Mouse (Mus musculus): ENCODE measurements around the gene Agbl1.
"Not testable (repeated sequence)": the region's sequence is repeated elsewhere in the genome, so short reads cannot be mapped to it uniquely, and the experiment has no call there.

Agbl1 gene

DNA sequence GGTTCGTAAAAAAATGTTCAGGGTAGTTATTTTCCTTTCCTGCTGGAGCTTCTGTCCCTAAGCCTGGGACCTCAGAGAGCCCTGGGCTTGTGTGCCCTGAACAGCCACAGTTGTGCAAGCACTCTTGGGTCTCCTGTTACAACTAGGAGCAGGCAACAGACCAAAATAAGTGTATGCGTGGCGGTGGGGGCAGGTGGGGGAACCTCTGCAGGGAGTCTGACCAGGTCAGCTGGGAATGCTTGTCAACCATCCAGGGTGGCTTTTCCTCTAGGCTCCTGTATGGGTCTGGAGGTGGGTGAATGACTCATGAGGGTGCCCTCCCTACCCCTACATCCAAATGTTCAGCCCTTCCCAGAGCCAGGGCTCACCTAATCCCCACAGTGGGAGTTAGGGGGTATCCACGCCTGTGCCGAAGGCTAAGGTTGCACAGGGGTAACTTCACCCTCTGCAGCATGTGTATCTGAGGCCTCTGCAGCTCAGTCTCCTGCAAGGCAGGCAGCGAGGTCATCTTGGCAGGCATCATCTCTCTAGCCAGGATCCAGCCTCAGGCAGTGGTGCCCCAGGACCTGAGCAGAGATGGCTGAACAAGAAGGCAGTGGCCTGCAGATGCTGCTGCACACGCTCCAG is at the start of gene Agbl1:
TSS of gene Agbl1 (plus strand) at position 577 of the 627 bp plus-strand sequence.
- DNase-seq (ENCODE audit: low spot score) = no peak

DNA sequence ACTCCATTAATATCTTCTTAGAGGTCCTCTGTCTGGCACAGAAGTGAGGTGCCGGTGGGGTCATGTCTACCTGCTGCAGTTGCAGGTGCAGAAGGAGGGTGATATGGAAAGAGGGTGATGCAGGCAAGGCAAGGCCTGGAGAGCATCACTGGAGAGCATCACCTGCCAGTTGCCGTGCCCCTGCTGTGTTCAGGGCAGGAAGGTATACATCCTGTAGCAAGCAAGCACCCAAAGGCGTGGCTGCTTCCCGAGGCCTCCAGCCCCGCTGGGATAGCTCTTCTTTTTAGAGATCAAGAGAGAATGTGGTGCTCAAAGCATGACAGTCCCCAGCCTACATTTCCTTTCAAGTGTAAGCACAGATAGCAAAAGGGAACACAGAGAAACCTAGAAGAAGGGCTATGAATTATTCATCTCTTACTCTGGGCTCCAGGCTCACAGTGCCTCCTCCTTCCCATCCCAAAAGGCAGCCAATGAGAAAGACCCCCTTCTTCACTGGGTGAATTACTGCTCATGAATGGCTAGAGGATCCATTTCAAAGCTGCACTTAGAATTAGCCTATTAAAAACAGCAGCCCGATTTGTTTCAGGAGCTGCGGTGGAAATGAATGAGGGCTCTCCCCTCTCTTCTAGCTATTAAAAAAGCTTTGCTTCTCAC is 44.6 kb upstream of the Agbl1 start:
- peak; percentile 64 for DNase-seq (ENCODE audit: low spot score)

DNA sequence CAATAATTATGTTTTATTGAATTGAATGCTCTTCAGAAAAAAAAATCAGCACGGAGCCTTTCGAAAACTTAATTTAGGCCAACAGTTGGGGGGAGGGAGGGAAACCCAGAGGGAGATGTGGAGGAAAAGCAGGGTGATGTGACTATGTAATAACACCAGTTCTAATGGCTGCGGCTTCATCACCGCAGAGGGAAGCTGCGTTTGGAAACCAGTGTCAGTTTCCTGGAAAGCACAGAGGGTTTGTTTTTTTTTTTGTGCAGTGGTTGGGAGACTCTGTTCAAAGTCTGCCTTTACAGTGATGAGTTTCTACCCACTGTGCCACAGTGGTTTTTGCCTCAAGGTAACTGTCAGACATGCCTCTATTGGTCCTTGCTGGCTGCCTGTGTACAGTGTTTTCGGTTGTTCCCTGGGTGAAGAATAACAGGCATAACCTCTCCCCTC is 44.0 kb upstream of the Agbl1 start:
- peak; percentile 72 for DNase-seq (ENCODE audit: low spot score)

DNA sequence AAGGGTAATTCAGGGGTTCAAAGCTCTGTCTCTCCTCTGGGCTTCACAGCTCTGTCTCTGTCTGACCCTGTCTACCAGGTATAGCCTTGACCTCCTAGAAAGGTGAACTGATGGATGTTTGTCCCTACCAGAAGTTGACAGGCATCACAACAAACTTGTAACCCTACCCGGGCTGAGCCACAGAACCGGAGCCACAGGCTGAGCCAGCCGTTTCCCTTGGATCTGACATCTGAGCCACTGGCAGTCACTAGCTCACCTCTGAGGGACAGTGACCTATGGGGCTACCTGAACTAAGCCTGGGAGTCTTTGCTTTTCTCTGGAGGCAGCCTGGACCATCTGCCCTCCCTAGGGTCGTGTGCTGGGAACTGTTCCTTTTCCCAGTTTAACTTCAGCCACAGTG is 11.1 kb upstream of the Agbl1 start:
- DNase-seq (ENCODE audit: low spot score) = no peak

DNA sequence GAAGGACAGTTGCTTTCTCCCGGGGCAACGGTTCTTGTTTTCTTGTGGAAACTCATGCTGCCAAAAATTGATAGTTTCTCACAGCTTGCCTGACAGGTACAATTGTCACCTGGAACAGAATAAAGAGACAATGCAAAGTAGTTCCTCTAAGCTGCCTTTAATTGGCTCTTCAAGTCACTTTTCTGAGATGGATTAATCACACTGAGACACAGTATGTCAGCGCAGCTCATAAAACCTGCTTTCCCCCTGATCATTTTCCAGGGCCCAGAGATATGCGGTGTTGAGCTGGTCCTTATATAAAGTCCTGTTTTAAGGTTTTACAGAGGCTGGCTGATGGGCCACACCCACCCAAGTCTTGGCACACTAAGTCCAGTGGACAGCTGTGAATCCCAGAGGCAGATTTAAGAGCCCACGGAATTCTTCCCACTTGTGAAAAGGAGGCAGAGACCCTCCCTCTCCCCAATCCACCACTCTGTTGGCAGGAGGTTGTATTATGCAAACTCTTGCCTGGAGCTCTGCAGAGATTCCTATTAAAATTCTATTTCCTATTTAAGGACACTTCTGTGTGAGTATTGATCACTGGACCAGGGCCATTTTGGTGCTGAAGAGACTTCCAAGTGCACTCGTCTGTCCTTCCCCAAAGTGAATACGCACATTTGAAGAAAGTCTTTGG is 9.8 kb upstream of the Agbl1 start:
- no peak for DNase-seq (ENCODE audit: low spot score)

DNA sequence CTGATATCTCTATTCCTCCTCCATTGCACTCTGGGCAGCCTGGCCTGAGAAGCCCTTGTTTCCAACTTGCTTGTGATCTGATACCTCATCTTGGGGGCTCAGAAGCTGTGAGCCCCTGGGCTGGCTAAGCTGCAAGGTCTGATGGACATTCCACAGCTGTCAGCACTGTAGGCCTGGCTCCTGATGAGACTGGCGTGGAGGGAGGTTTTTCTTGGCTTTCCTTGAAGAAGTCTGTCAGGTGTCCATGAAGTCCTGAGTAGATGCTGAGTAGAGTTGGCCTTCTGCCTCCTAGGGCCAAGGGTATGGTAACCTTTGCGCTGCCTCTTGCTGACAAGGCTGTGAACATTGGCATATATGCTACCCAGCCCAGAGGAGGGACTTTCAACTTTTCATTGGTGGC is 7.0 kb upstream of the Agbl1 start:
- no peak for DNase-seq (ENCODE audit: low spot score)

DNA sequence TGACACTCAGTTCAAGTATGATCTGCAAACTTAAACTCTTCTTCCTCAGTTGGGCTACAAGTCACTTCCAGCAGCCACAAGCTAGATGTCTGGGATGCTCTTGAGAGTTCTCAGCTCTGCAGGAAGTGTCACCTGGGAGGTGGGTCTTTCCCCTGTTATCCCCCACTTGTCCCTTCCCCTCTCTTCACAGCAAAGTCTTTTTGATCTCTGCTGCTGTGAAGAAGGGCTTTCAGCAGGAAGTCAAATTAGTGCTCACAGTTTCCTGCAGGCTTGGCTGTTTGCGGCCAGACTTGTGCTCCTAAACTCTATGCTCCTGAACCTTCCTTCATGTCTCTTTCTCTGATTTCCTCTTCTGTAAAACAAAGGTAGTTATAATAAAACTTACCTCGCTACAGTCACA is 806 bp upstream of the Agbl1 start:
- DNase-seq (ENCODE audit: low spot score) = peak; percentile 77

DNA sequence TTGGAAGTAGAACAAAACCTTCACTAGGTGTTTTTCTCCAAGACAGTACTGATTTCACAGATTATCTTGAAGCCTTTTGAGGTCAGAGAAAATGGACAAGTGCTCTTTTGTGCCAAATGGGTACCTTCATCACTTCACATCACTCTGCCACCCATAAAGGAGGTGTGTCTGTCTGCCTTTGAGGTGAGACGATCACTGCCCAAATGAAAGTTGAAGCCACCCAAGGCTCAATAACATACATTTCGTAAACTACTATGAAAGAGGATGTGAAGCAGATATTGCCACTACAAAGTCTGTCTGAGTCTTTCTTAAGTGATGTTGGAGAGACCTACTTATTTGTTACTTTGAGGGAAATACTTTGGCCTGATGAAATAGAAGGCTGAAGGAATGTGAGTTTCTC is 4.6 kb downstream of the Agbl1 start:
- peak; percentile 62 for DNase-seq (ENCODE audit: low spot score)

DNA sequence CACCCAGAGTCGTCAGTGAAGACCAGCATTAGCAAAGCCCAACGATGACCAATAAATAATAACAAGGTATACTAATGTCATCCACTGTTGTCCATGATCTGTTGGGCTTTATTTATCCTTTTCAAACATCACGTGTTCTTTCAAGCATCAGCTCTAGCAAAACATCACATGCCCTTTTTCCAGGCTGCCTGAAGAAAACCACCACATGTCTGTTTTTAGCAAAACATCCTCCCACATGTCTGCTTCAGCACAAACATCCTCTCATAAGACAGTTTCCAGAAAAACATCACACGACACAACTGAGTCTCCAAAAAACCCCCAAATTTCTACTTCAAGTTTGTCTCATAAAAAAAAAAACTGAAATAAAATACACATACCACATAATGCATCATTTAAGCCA is 7.8 kb downstream of the Agbl1 start:
- peak; percentile 87 for DNase-seq (ENCODE audit: low spot score)

DNA sequence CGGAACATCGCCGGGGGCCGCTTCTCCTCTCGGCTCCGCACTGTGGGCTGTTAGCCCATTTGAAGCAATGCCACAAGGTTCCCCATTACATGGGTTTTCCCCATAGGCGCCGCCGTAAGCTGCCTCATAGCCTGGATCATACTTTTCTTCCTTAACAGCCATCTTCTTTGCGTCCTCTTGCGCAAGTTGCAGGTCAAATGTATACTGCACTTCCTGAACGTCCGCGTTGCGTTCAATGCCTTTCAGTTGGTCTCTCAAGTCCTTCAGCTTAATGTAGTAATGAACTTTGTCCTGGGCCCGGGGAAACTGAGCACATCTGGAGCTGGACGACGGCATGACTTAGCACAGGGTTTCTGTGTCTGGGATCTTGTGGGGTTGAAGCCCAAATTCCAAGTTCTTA is 15.2 kb downstream of the Agbl1 start:
- DNase-seq (ENCODE audit: low spot score) = not testable (repeated sequence)

DNA sequence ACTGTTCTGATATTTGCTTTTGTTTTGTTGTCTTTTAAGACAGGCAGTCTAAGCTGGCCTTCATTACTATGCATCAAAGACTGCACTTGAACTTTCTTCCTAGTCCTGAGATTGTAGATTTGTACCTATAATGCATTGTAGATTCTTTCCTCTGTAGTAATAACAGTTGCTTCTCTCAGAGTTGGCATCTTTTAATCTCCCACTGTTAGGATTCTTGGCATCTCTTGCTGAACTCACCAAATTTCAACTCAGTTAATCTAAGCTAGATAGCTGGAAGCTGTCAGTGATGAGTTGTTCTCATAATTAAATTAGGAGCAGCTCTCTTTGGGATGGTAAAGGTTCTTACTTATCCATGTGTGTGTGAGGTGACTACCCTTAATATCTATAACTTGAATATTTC is 45.4 kb downstream of the Agbl1 start:
- DNase-seq (ENCODE audit: low spot score) = no peak

DNA sequence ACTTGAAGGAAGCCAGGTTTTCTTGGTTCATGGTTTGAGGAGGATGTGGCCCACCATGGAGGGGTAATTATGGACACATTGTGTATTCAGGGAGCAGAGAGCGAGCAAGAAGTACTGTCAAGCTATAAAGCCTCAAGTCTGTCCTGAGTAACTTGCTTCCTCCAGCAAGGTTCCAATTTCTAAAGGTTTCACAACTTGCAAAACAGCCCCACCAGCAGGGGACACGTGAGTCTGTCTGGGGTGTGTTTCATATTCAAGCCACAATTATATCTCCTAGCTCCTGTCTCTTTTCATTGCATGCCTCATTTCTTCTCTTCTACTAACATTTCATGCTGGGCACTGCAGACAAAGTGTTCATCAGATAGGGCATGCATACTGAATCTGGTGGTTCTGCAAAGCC is 53.1 kb downstream of the Agbl1 start:
- peak; percentile 41 for DNase-seq (ENCODE audit: low spot score)

DNA sequence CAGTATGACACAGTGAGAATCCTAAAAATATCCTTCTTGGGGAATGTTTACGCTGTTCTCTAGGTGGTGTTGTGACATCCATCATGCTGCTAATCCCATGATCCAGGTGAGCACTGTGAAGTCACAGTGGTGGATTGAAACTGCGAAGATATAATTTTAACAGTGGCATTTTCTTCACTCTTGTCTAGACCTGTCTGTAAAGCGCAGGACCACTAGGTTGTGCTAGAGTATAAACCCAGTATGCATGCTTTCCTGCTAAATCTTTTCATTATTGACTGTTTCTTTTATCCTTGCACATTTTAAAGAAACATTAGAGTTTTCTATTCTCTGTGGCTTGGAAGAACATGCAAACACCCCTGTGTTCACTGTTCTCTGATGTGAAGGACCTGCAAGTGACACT is 57.8 kb downstream of the Agbl1 start:
- DNase-seq (ENCODE audit: low spot score) = peak; percentile 17

DNA sequence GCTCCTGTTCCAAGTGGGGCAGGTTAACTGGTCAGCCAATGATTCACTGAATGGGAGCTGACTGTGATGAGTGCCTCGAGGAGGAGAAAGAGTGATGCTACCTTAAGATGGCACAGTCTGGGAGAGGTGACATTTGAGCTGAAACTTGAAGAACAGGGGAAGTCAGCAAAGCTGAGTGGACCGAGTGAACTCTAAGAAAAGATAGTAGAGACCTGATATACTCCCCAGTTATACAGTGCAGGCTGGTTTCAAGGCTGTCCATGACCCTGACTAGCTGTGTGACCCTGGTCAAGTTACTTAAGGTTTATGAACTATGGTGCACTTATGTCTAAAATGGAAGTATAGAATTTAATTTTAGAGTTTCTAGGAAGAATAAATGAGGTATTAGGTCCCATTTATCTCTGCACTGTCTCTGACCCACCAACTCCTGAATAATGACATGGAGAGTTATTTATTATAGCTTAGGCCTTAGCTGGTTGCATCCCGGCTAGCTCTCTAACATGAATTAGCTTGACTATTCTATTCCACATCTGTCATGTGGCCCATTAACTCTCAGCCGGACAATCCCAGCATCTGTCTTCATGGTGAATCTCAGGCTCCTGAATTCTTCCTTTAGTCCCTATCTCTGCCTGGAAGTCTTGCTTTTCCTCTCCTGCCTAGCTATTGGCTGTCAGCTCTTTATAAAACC is 92.3 kb downstream of the Agbl1 start:
- DNase-seq (ENCODE audit: low spot score) = no peak

DNA sequence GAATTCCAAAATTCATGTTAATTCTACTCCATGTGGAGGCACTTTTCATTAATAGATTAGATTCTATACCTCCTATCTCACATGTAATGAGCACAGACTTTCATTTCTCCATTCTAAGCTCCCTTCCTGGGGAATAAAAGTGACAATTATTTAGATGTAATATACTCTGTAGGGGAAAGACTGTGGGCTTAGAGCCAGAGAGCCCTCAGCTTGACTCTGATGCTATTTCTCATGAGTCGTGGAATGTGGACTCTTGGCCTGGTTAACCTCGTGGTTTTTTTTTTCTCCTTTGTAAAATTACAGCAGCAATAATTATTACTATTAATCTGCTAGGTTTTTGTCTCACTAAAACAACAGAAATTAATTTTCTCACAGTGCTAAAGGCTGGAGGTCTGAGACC is 96.4 kb downstream of the Agbl1 start:
- no peak for DNase-seq (ENCODE audit: low spot score)

DNA sequence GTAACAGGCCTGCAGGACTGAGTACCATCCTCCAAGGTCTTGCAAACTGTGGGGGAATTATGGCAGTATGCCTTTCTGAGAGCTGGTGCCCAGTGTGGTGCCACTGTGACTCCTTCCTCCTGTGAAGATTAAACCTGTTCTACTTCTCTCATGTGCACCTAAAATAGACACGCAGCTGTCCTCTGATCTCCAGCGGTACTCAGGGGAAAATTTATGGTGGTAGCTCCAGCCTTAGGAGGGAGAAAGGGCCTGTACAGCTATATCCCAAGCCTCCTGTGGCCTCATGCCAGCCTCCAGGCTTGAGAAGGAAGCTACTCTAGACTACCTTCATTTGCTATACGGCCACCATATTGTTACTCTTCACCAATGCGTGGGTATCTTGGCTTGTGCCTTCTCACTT is 109.6 kb downstream of the Agbl1 start:
- no peak for DNase-seq (ENCODE audit: low spot score)

DNA sequence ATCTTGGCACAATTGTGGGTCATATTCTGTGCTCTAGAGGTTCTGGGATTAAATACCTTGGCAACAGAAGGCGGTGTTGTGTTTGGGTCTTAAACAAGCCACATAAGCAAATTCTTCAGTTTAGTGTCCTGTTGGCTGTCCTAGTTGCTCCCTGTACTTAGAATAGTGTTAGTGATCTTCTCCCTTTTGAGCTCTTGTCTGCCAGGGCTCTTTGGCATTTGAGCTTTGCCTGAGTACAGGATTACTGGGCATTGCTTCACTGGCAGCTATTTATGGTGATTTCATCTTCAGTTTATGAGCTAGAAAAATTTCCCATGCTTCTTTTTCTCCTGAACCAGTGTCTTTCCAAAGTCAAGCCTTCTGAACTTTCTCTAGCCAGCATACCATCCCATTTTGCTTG is 111.9 kb downstream of the Agbl1 start:
- no peak for DNase-seq (ENCODE audit: low spot score)

DNA sequence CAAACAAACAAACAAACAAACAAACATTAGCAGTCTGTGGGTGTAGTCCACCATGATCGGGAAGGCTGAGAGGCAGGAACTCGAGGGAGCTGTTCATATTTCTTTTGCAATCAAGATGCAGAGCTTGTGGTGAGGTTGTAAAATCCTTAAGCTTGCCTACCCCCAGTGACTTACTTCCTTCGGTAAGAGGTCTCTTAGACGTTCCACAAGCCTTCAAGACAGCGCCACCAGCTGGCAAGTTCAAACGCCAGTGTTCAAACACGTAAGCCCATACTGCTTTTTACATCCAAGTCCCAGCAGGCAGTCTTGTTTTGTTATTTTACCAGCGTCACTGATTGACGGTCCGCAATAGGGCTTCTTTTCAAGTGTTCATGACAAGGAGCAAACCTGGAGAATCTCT is 123.8 kb downstream of the Agbl1 start:
- peak; percentile 55 for DNase-seq (ENCODE audit: low spot score)

DNA sequence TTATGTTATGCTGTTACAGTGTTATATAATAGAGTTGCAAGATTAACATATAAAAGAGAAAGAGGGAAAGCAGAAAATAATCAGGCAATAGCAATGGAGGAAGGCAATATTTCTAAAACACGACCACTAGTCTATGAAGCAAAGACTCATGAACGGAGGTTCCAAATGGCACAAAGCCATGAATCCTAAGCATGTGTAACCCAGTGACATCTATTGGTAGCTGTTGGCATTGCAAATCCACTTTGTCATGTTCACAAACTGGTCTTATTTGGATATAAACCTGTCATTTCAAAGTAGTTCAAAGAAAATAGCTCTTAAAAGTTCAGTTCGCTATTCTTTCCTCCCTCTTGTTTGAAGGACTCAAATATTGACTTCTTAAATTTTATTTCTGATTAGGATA is 124.8 kb downstream of the Agbl1 start:
- DNase-seq (ENCODE audit: low spot score) = peak; percentile 57

DNA sequence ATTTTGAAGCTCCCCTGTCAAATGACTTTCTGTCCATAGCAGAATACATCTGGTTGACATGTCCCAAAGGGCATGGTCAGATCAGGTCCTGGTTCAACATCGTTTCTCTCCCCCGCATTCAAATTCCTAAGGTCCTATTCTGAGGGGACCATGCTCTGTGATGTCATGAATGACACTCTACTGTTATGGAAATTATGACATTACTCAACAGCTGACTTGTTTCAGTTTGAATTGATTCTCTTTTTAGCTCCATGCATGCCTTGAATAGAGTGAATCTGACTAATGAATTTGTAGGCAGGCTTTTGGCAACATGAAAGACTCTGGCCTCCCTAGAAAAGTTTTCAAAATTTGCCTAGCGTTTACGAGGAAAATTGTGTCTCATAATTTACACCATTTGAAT is 141.6 kb downstream of the Agbl1 start:
- no peak for DNase-seq (ENCODE audit: low spot score)

DNA sequence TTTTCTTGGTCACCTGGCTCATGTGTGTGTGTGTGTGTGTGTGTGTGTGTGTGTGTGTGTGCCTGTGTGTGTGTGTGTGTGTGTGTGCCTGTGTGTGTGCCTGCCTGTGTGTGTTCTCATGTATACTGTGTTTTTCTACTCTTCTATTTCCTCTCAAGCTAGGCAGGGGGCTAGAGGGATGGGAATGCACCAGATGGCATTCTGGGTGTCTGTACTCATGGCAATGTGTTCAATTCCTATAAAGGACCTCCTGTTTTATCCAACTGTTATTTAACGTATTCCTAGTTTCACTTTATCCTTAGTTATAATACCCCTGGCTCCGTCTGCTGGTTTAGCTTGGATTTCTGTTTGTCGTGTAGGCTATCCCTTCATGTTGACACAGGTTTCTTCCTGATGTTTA is 149.8 kb downstream of the Agbl1 start:
- no peak for DNase-seq (ENCODE audit: low spot score)

DNA sequence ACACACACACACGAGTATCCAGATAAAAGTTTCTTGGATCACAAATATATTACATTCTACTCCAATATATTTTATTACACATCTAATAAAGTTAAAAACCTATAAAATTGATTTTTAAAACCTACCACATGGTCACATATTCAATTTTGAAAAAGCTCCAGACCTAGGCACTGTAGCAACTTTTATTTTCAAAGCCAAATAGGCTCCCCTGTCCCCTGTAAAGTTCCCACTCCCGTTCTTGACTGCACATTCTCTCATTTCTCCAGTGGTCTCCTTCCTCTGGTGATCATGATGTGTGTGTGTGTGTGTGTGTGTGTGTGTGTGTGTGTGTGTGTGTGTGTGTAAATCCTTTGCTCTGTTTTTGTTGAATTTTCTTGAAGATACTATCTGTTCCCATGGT is 152.3 kb downstream of the Agbl1 start:
- no peak for DNase-seq (ENCODE audit: low spot score)

DNA sequence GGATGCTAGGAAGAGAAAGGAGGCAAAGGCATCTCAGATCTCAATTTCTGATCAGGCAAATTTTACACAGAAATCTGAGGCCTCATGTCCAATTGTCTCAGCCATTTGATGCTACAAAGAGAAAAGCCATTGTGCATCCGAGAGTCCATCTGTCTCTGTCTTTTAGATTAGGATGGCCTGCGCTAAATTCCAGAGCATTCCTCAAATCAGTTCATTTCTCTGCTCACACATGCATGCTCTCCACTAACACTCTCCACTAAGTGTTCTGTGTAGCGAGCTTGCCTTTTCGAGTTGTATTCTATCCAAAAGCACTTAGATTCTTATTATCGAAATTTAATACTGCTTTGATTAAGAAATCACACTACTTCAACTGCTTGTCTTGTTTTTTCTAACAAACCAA is 159.6 kb downstream of the Agbl1 start:
- DNase-seq (ENCODE audit: low spot score) = no peak

Measured in T-cell, adult 2 months (primary cell).